Mouse (Mus musculus): ENCODE results near the gene Syt3.

DNA sequence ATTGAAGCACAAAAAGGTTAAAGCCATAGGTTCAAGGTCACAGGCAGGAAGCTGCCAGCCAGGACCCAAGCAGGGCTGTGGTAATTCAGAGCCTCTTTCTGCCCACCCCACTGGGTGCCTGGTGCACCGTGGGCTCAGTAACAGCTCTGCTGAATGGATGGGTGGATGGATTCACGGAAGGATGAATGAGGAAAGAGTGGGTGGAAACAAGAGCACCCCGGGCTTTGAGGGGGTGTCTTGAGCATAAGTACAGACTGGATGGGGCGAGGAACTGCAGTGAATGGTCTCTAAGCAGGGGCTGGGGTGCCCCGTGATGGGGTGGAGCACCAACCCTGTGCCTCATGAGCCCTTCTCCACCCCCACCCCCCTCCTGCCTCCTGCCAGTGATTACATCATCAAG, 42.2 kb upstream of the Syt3 start:
- TF ChIP-seq GATA1 (IDR thresholded peaks at IDR 0.05; ENCODE audit: borderline replicate concordance, low read length) (no peak), FLI1 (IDR thresholded peaks at IDR 0.05; ENCODE audit: low read length) (no peak)
